Mouse (Mus musculus): ENCODE measurements around the gene Clrn2.

Gene Clrn2

DNA sequence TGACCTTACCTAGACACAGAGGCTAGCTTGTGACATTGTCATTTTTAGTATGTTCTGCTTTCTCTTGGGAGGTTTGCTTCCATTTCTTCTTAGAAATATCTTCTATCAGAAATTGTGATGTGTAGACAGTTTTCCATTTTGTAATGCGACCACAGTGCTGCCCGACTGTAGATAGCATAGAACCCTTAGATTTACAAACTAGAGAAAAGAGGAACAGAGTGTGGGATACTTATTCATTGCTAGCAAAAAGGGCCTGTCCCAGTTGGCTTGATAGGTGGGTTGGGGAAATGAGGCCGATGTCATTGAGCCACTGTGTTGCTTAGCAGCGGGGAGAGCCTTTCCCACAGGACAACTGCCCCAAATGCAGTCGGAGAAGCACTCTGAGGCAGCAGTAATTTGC, 44.0 kb downstream of the Clrn2 start:
- no peak for DNase-seq (ENCODE audit: extremely low spot score, low read depth, low spot score)

DNA sequence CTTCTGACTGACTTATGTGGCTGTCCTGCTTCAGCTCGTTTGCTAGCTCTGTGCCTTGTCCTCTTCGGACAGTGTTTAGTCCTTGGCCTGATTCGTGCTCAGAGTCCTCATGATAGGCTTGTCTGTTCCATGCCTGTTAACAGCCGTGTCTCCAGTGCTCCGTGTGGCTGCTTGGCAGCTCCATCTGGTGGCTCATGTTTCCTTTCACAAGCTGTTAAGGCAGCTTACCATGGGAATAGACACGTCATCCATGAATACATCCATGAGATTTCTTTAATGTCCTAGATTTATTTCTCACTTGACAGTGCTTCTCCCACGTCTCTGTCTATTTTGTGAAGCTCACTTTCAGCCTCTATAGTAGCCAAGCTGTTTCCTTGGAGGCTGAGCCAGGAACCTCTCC, 56.5 kb downstream of the Clrn2 start:
- no peak for DNase-seq (ENCODE audit: extremely low spot score, low read depth, low spot score)

DNA sequence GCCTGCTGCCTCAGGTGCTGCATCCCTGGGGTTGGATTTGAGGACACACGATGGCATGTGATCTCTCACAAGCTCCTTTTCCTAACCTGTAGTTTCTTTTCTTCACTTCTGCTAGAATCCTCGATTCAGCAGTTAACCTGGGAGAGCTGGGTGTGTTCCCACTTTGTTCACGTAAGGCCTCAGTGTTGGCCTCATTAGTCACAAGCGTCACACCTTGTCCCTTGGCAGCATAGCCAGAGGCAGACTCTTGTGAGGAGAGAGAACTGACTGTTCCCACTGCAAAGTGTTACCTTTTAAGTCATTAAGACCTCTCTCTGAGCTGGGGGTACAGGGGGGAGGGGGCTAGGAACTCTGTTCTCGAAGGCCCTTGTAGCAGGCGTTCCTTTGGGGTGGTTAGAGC, 59.4 kb downstream of the Clrn2 start:
- no peak for DNase-seq (ENCODE audit: extremely low spot score, low read depth, low spot score)

DNA sequence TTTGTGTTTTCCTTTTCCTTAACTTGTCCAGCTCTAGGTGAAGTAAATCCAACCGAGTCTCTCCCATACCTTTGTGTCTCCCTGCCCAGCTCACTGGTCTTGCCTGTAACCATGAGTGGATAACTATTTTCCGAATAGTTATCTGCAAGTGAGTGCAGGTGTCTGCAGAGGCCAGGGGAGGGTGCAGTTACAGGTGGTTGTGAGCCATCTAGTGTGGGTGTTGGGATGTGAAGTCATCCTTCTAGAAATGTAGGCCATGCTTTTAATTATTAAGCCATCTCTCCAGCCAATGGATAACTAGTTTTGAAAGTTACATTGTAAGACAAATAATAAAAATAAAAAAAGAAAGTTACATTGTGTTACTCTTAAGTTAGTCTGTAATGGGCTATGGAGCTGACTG, 60.0 kb downstream of the Clrn2 start:
- DNase-seq (ENCODE audit: extremely low spot score, low read depth, low spot score), result no peak
